Mouse (Mus musculus) midbrain, embryonic 10.5 days (tissue): ENCODE measurements around the gene Gatb. TPM values are rescaled to one million over a fixed set of nuclear protein-coding genes. Genes with fewer than 3 reads are reported as not detected.

Experiments
- DNase-seq: peaks from one replicate; pipeline ENCODE4 v3.0.0-alpha.2; 2017; ENCODE audit warnings: low spot score
- H3K27ac ChIP-seq: fragments of 300-500 bp; sonication (generic); replicated peaks from 2 replicates; pipeline ENCODE4 v1.5.1; 2016; ENCODE audit warnings: mild to moderate bottlenecking
- H3K27me3 ChIP-seq: fragments of 300-500 bp; sonication (generic); 2 replicates; pipeline ENCODE4 v1.6.1; 2016; ENCODE audit warnings: low read depth, mild to moderate bottlenecking; ENCODE audit not compliant: poor library complexity, severe bottlenecking
- H3K36me3 ChIP-seq: fragments of 300-500 bp; sonication (generic); 2 replicates; pipeline ENCODE4 v1.6.1; 2016; ENCODE audit warnings: mild to moderate bottlenecking, moderate library complexity
- H3K4me1 ChIP-seq: fragments of 300-500 bp; sonication (generic); 2 replicates; pipeline ENCODE4 v1.6.1; 2016
- H3K4me3 ChIP-seq: fragments of 300-500 bp; sonication (generic); 2 replicates; pipeline ENCODE4 v1.5.1; 2016; ENCODE audit warnings: mild to moderate bottlenecking, moderate library complexity
- H3K9me3 ChIP-seq: fragments of 300-500 bp; sonication (generic); replicated peaks from 2 replicates; pipeline ENCODE4 v1.6.1; 2016; ENCODE audit warnings: mild to moderate bottlenecking
- WGBS: fragments of 180-500 bp; shearing (Covaris S2); methylation state at CpG from one replicate; pipeline ENCODE4 v1.1.7; 2016; 5-methylcytosine and 5-hydroxymethylcytosine counted together
- polyA plus RNA-seq: library from polyadenylated mRNA; unstranded; fragments of >200 nt; fragmentation: Nextera tagmentation; extraction: Ambion mirVana; gene quantifications from 2 replicates; pipeline ENCODE4 v1.2.1, GENCODE M21; 2016

Gatb gene
- polyA plus RNA-seq, 1 experiment from 2014 or later, result 26.0 TPM

GRCm38 (mm10) chr3:85606912-85607311, 33.0 kb downstream of the Gatb start:
- Histone ChIP-seq H3K4me3 (no peak overlapping the region), H3K27me3 (no peaks in the 10 kb centered on the region), H3K36me3 (peaks cover 11% of the 10 kb centered on the region; the same call in 1 of the 2 replicates), H3K27ac (no peak overlapping the region), H3K4me1 (peaks cover 3% of the 10 kb centered on the region; the same call in 1 of the 2 replicates), H3K9me3 (no peaks in the 10 kb centered on the region)
- 95% methylated on average over 3 of the region's 3 CpGs for WGBS
- no peak for DNase-seq

GRCm38 (mm10) chr3:85607753-85608152, 33.8 kb downstream of the Gatb start:
- 97% methylated on average over 2 of the region's 2 CpGs for WGBS
- Histone ChIP-seq H3K27me3 (no peaks in the 10 kb centered on the region), H3K9me3 (no peaks in the 10 kb centered on the region), H3K4me3 (no peak overlapping the region), H3K36me3 (peaks cover 11% of the 10 kb centered on the region; the same call in 1 of the 2 replicates), H3K4me1 (no peaks in the 10 kb centered on the region), H3K27ac (no peak overlapping the region)
- DNase-seq, result no peak

- no peak overlapping the region for H3K27ac ChIP-seq
- DNase-seq, result no peak
- H3K4me3 ChIP-seq, result no peak overlapping the region
- no peaks in the 10 kb centered on the region for H3K4me1 ChIP-seq
- no peaks in the 10 kb centered on the region for H3K9me3 ChIP-seq
- WGBS, result 91% methylated on average over 1 of the region's 1 CpGs
- H3K27me3 ChIP-seq, result no peaks in the 10 kb centered on the region
- peaks cover 32% of the 10 kb centered on the region for H3K36me3 ChIP-seq
Measured at GRCm38 (mm10) chr3:85616389-85616788, 42.5 kb downstream of the Gatb start.

GRCm38 (mm10) chr3:85618885-85619284, 45.0 kb downstream of the Gatb start:
- H3K9me3 ChIP-seq, result no peaks in the 10 kb centered on the region
- peaks cover 38% of the 10 kb centered on the region for H3K36me3 ChIP-seq
- no peaks in the 10 kb centered on the region for H3K4me1 ChIP-seq
- no peak for DNase-seq
- no peak overlapping the region for H3K4me3 ChIP-seq
- H3K27ac ChIP-seq, result no peak overlapping the region
- H3K27me3 ChIP-seq, result no peaks in the 10 kb centered on the region
- WGBS, result 86% methylated on average over 6 of the region's 6 CpGs

GRCm38 (mm10) chr3:85619345-85619744, 45.4 kb downstream of the Gatb start:
- no peaks in the 10 kb centered on the region for H3K27me3 ChIP-seq
- DNase-seq, result no peak
- no peaks in the 10 kb centered on the region for H3K9me3 ChIP-seq
- WGBS, result 86% methylated on average over 5 of the region's 5 CpGs
- H3K4me1 ChIP-seq, result no peaks in the 10 kb centered on the region
- H3K36me3 ChIP-seq, result peaks cover 38% of the 10 kb centered on the region
- no peak overlapping the region for H3K27ac ChIP-seq
- no peak overlapping the region for H3K4me3 ChIP-seq

GRCm38 (mm10) chr3:85619751-85620150, 45.8 kb downstream of the Gatb start:
- H3K36me3 ChIP-seq, result peaks cover 38% of the 10 kb centered on the region
- 94% methylated on average over 1 of the region's 1 CpGs for WGBS
- H3K9me3 ChIP-seq, result no peaks in the 10 kb centered on the region
- no peaks in the 10 kb centered on the region for H3K27me3 ChIP-seq
- H3K4me1 ChIP-seq, result no peaks in the 10 kb centered on the region
- no peak overlapping the region for H3K27ac ChIP-seq
- no peak for DNase-seq
- H3K4me3 ChIP-seq, result no peak overlapping the region

- Histone ChIP-seq H3K27ac (no peak overlapping the region), H3K4me1 (no peaks in the 10 kb centered on the region), H3K27me3 (no peaks in the 10 kb centered on the region), H3K4me3 (no peak overlapping the region), H3K9me3 (no peaks in the 10 kb centered on the region), H3K36me3 (peaks cover 8% of the 10 kb centered on the region)
- 89% methylated on average over 4 of the region's 4 CpGs for WGBS
- DNase-seq, result no peak
Measured at GRCm38 (mm10) chr3:85629895-85630510, 56.1 kb downstream of the Gatb start.

GRCm38 (mm10) chr3:85633733-85634132, 59.8 kb downstream of the Gatb start:
- no peaks in the 10 kb centered on the region for H3K9me3 ChIP-seq
- no peak overlapping the region for H3K4me3 ChIP-seq
- H3K27me3 ChIP-seq, result no peaks in the 10 kb centered on the region
- no peak for DNase-seq
- H3K4me1 ChIP-seq, result no peaks in the 10 kb centered on the region
- 87% methylated on average over 2 of the region's 2 CpGs for WGBS
- H3K27ac ChIP-seq, result no peak overlapping the region
- H3K36me3 ChIP-seq, result peaks cover 8% of the 10 kb centered on the region

- Histone ChIP-seq H3K27ac (no peak overlapping the region), H3K4me1 (no peaks in the 10 kb centered on the region), H3K4me3 (no peak overlapping the region), H3K27me3 (no peaks in the 10 kb centered on the region), H3K9me3 (no peaks in the 10 kb centered on the region), H3K36me3 (peaks cover 5% of the 10 kb centered on the region; the same call in 1 of the 2 replicates)
- no peak for DNase-seq
- WGBS, result 83% methylated on average over 6 of the region's 8 CpGs
Measured at GRCm38 (mm10) chr3:85634389-85635125, 60.6 kb downstream of the Gatb start.

- Histone ChIP-seq H3K9me3 (no peaks in the 10 kb centered on the region), H3K36me3 (0 out of 2 replicates have a peak, but pooled peaks cover 1% of the 10 kb centered on the region), H3K4me1 (no peaks in the 10 kb centered on the region), H3K27ac (no peak overlapping the region), H3K27me3 (no peaks in the 10 kb centered on the region), H3K4me3 (no peak overlapping the region)
- DNase-seq, result no peak
- 71% methylated on average over 2 of the region's 2 CpGs for WGBS
Measured at GRCm38 (mm10) chr3:85635126-85635419, 61.2 kb downstream of the Gatb start.

- no peaks in the 10 kb centered on the region for H3K9me3 ChIP-seq
- no peaks in the 10 kb centered on the region for H3K27me3 ChIP-seq
- H3K27ac ChIP-seq, result no peak overlapping the region
- H3K36me3 ChIP-seq, result no peaks in the 10 kb centered on the region
- 95% methylated on average over 2 of the region's 2 CpGs for WGBS
- H3K4me3 ChIP-seq, result no peak overlapping the region
- DNase-seq, result no peak
- no peaks in the 10 kb centered on the region for H3K4me1 ChIP-seq
Measured at GRCm38 (mm10) chr3:85635591-85635990, 61.7 kb downstream of the Gatb start.

- Histone ChIP-seq H3K27ac (no peak overlapping the region), H3K27me3 (no peaks in the 10 kb centered on the region), H3K9me3 (no peaks in the 10 kb centered on the region), H3K36me3 (no peaks in the 10 kb centered on the region), H3K4me3 (no peak overlapping the region), H3K4me1 (no peaks in the 10 kb centered on the region)
- WGBS, result 95% methylated on average over 5 of the region's 5 CpGs
- DNase-seq, result no peak
Measured at GRCm38 (mm10) chr3:85636716-85637447, 63.0 kb downstream of the Gatb start.

GRCm38 (mm10) chr3:85641751-85642150, 67.8 kb downstream of the Gatb start:
- Histone ChIP-seq H3K9me3 (no peaks in the 10 kb centered on the region), H3K27me3 (no peaks in the 10 kb centered on the region), H3K4me1 (no peaks in the 10 kb centered on the region), H3K36me3 (no peaks in the 10 kb centered on the region), H3K4me3 (no peak overlapping the region), H3K27ac (no peak overlapping the region)
- WGBS, result 85% methylated on average over 3 of the region's 3 CpGs
- DNase-seq, result no peak
